ENCODE assay signal across 32 mouse cellular contexts in the genomic region with DNA sequence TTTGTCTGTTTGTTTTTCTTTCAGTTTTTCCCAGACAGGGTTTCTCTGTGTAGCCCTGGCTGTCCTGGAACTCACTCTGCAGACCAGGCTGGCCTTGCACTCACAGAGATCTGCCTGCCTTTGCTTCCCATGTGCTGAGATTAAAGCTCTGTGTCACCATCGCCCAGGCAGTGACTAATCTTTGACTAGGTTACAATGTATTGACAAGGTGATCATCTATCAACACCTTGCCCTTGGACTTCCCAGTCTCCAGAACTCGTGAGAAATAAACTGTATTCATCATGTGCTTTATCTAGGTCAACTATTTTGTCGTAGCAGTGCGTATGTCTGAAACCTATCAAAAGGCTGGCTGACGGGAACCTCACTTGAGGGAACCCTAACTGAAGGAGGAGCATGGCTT.
"Had no signal": no experiment of that assay in that cellular context is flagged by ENCODE, and none has a peak within 500 bp of the region (broad histone marks: within the 10 kb centered on the region; RNA-seq: fewer than 3 reads in every experiment).

No protein-coding gene starts in this region.

- H3K9ac ChIP-seq: limb, embryonic 12.5 days; limb, embryonic 13.5 days; limb, embryonic 15.5 days; liver, embryonic 12.5 days; liver, embryonic 13.5 days; liver, embryonic 14.5 days; liver, embryonic 15.5 days; liver, postnatal 0 days; lung, embryonic 14.5 days; lung, embryonic 15.5 days; midbrain, embryonic 12.5 days; midbrain, embryonic 13.5 days; midbrain, embryonic 15.5 days had no signal

- H3K4me3 ChIP-seq: left cerebral cortex, adult 2 months; limb, embryonic 10.5 days; limb, embryonic 12.5 days; limb, embryonic 13.5 days; limb, embryonic 15.5 days; liver, embryonic 12.5 days; liver, embryonic 13.5 days; liver, embryonic 15.5 days; lung, embryonic 15.5 days; megakaryocyte, embryonic 14.5 days; midbrain, embryonic 10.5 days; midbrain, embryonic 12.5 days; midbrain, embryonic 13.5 days; midbrain, embryonic 15.5 days; myocyte had no signal

- H3K27me3 ChIP-seq: limb, embryonic 12.5 days; limb, embryonic 13.5 days; limb, embryonic 15.5 days; liver, embryonic 12.5 days; liver, embryonic 13.5 days; liver, embryonic 15.5 days; lung, embryonic 15.5 days; megakaryocyte, embryonic 14.5 days; midbrain, embryonic 12.5 days; midbrain, embryonic 13.5 days; midbrain, embryonic 15.5 days had no signal

- H3K4me2 ChIP-seq: limb, embryonic 12.5 days; limb, embryonic 13.5 days; limb, embryonic 15.5 days; liver, embryonic 11.5 days; liver, embryonic 12.5 days; liver, embryonic 13.5 days; liver, embryonic 15.5 days; lung, embryonic 14.5 days; lung, embryonic 15.5 days; midbrain, embryonic 11.5 days; midbrain, embryonic 12.5 days; midbrain, embryonic 13.5 days; midbrain, embryonic 15.5 days had no signal

- DNase-seq: left cerebral cortex, postnatal 4 days; liver; liver, embryonic 13.5 days; liver, postnatal 0 days; lung, adult 18-20 months; lung, adult 2 months; lung, embryonic 14.5 days; lung, postnatal 10 days; lung, postnatal 14 days; lung, postnatal 36 days; lung, postnatal 4 days; midbrain, embryonic 14.5 days had no signal

- H3K9me3 ChIP-seq: limb, embryonic 10.5 days; limb, embryonic 12.5 days; limb, embryonic 13.5 days; limb, embryonic 15.5 days; liver, embryonic 12.5 days; liver, embryonic 13.5 days; liver, embryonic 15.5 days; lung, embryonic 15.5 days; megakaryocyte, embryonic 14.5 days; midbrain, embryonic 10.5 days; midbrain, embryonic 12.5 days; midbrain, embryonic 13.5 days; midbrain, embryonic 15.5 days had no signal

- H3K27ac ChIP-seq: left cerebral cortex, adult 2 months; limb, embryonic 10.5 days; limb, embryonic 12.5 days; limb, embryonic 13.5 days; limb, embryonic 15.5 days; liver, embryonic 12.5 days; liver, embryonic 13.5 days; liver, embryonic 14.5 days; liver, embryonic 15.5 days; lung, embryonic 15.5 days; macrophage; midbrain, embryonic 10.5 days; midbrain, embryonic 12.5 days; midbrain, embryonic 13.5 days; midbrain, embryonic 15.5 days had no signal

- H3K4me1 ChIP-seq: limb, embryonic 10.5 days; limb, embryonic 12.5 days; limb, embryonic 13.5 days; limb, embryonic 15.5 days; liver, embryonic 13.5 days; lung, embryonic 15.5 days; midbrain, embryonic 10.5 days; midbrain, embryonic 12.5 days; midbrain, embryonic 13.5 days; midbrain, embryonic 15.5 days had no signal

- ATAC-seq: liver, embryonic 12.5 days; liver, postnatal 0 days; lung, postnatal 0 days; midbrain, embryonic 13.5 days; midbrain, embryonic 15.5 days; midbrain, embryonic 16.5 days had no signal
